Mouse (Mus musculus): ENCODE results near the gene Wbp11. TPM values are rescaled to one million over a fixed set of nuclear protein-coding genes. Genes with fewer than 3 reads are reported as not detected.
A peak's percentile ranks its signal among the peaks of the same experiment; 100 is the strongest.

Gene Wbp11
- polyA plus RNA-seq, 1 experiment, result 57.0 TPM

DNA sequence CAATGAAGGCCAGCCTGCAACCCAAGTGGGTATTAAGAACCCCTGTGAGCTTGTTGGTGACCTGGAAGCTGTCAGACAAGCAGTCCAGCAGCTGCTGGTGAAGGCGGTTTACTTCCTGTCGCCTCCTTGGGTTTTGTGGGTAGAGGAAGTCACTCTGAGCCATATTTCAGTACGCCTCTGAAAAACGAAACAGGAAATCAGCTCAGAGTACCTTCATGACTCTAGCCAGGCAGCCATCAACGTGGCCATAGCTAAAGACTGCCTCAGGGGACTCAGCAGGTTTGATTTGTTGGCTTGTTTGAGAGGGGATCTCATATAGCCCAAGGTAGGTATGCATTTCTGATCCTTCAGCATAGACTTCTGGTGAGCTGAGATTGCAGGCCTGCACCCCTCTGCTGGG is 3.7 kb upstream of the Wbp11 start:
- TF ChIP-seq CTCF (IDR thresholded peaks at IDR 0.05; ENCODE audit: borderline replicate concordance, insufficient read depth, low read depth, low read length), result no peak
- TF ChIP-seq POLR2A (IDR thresholded peaks at IDR 0.05; ENCODE audit: borderline replicate concordance, insufficient read depth, low read length), result no peak
- Histone ChIP-seq H3K27me3 (ENCODE audit: control insufficient read depth, insufficient read depth, low read length) (no peaks in the 10 kb centered on the region), H3K27ac (ENCODE audit: insufficient read depth, low read length) (no peak overlapping the region), H3K4me3 (replicated peaks; ENCODE audit: insufficient read depth, low read depth, low read length) (no peak overlapping the region), H3K4me1 (ENCODE audit: control insufficient read depth, insufficient read depth, low read length) (peaks cover 2% of the 10 kb centered on the region; the same call in 1 of the 2 replicates)
- WGBS, result 66% methylated on average over 5 of the region's 5 CpGs
- DNase-seq, result no peak

DNA sequence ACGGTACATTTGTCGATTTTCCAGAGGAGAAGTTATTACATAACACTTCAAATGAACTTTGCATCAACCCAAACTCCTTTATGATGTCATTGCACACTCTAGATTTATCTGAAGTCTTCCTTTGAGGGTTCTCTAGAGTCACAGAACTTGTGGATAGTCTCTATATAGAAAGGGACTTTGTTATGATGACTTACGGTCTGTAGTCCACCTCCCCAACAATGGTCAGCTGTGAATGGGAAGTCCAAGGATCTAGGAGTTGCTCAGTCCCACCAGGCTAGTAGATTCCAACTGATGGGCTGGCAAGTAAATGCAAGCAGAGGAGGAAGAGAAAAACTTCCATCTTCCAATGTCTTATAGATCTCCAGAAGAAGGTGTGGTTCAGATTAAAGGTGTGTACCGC is 648 bp upstream of the Wbp11 start:
- Histone ChIP-seq H3K27ac (ENCODE audit: insufficient read depth, low read length) (no peak overlapping the region; the same call in 1 of the 2 replicates), H3K27me3 (ENCODE audit: control insufficient read depth, insufficient read depth, low read length) (no peaks in the 10 kb centered on the region), H3K4me1 (ENCODE audit: control insufficient read depth, insufficient read depth, low read length) (peaks cover 5% of the 10 kb centered on the region; the same call in 1 of the 2 replicates), H3K4me3 (replicated peaks; ENCODE audit: insufficient read depth, low read depth, low read length) (peak overlapping the region; percentile 46)
- TF ChIP-seq POLR2A (IDR thresholded peaks at IDR 0.05; ENCODE audit: borderline replicate concordance, insufficient read depth, low read length) (no peak), CTCF (IDR thresholded peaks at IDR 0.05; ENCODE audit: borderline replicate concordance, insufficient read depth, low read depth, low read length) (no peak)
- DNase-seq, result no peak
- 34% methylated on average over 4 of the region's 4 CpGs for WGBS

DNA sequence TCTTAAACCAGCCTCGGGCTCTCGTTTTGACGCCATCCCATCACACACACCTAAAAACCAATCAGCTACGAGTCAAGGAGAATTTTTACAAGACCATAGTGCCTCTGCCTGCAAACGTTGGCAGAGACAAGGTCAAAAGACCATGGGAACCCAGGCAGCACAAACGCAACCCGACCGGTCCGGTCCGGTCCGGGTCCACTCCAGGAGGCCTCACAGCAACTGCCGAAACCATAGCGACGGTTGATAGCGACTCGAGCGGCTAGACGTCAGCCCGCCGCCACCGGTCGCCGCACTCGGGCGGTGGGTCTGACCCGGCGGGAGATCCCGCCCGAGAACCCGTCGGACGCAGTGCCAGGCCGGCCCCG is 535 bp downstream of the Wbp11 start, which contains the start of gene BC049715:
Gene BC049715 (plus strand): TSS at position 111 of the 365 bp plus-strand sequence.
- TF ChIP-seq POLR2A (IDR thresholded peaks at IDR 0.05; ENCODE audit: borderline replicate concordance, insufficient read depth, low read length) (no peak), CTCF (IDR thresholded peaks at IDR 0.05; ENCODE audit: borderline replicate concordance, insufficient read depth, low read depth, low read length) (no peak)
- peaks cover 5% of the 10 kb centered on the region; the same call in 1 of the 2 replicates for H3K4me1 ChIP-seq (ENCODE audit: control insufficient read depth, insufficient read depth, low read length)
- peak within 1 kb of the TSS; percentile 79 for H3K4me3 ChIP-seq (replicated peaks; ENCODE audit: insufficient read depth, low read depth, low read length)
- WGBS, result under 1% methylated on average over 34 of the region's 34 CpGs
- no peaks in the 10 kb centered on the region for H3K27me3 ChIP-seq (ENCODE audit: control insufficient read depth, insufficient read depth, low read length)
- peak within 1 kb of the TSS; percentile 72 for H3K27ac ChIP-seq (ENCODE audit: insufficient read depth, low read length)
- no peak for DNase-seq

DNA sequence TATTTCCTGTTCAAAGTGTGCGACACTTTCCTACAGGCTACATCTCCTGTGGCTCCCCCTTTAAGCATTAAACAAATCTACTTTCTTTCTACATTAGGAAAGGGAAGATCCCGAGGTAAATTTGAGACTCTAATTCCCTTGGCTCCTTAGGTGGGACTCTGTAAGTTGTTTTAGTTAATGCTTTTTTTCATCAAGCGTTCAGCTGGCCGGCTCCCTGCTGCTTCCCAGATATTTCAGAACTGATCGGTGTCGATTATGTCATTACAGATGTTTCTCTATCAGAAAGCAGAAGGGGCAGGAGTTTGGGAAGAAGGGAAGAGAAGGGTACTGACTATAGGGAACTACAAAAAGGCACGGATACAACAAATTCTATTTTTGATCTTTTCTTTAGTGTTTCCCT is 917 bp downstream of the Wbp11 start:
- Histone ChIP-seq H3K4me1 (ENCODE audit: control insufficient read depth, insufficient read depth, low read length) (peaks cover 5% of the 10 kb centered on the region; the same call in 1 of the 2 replicates), H3K27me3 (ENCODE audit: control insufficient read depth, insufficient read depth, low read length) (no peaks in the 10 kb centered on the region), H3K4me3 (replicated peaks; ENCODE audit: insufficient read depth, low read depth, low read length) (peak overlapping the region; percentile 79), H3K27ac (ENCODE audit: insufficient read depth, low read length) (no peak overlapping the region)
- DNase-seq, result no peak
- 15% methylated on average over 7 of the region's 7 CpGs for WGBS
- TF ChIP-seq POLR2A (IDR thresholded peaks at IDR 0.05; ENCODE audit: borderline replicate concordance, insufficient read depth, low read length) (no peak), CTCF (IDR thresholded peaks at IDR 0.05; ENCODE audit: borderline replicate concordance, insufficient read depth, low read depth, low read length) (no peak)

DNA sequence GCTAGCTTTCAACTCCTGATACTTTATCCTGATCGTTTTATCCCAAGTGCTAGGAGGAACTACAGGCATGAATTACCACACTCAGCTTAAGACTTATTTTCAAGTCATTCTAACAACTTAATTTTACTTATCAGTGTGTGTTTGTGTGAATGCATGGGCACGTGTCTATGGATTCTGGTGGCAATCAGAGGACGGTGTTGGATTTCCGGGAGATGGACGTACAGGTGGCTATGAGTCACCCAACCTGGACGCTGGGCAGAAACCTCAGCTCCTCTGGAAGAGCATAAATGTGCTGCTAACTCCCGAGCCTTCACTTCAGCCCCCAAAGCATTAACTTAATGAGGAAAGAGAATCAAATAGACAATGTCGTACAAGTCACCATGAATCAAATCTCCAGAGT is 3.0 kb downstream of the Wbp11 start:
- peaks cover 5% of the 10 kb centered on the region; the same call in 1 of the 2 replicates for H3K4me1 ChIP-seq (ENCODE audit: control insufficient read depth, insufficient read depth, low read length)
- no peaks in the 10 kb centered on the region for H3K27me3 ChIP-seq (ENCODE audit: control insufficient read depth, insufficient read depth, low read length)
- WGBS, result 92% methylated on average over 8 of the region's 8 CpGs
- no peak for TF ChIP-seq POLR2A (IDR thresholded peaks at IDR 0.05; ENCODE audit: borderline replicate concordance, insufficient read depth, low read length)
- TF ChIP-seq CTCF (IDR thresholded peaks at IDR 0.05; ENCODE audit: borderline replicate concordance, insufficient read depth, low read depth, low read length), result no peak
- no peak for DNase-seq
- no peak overlapping the region for H3K4me3 ChIP-seq (replicated peaks; ENCODE audit: insufficient read depth, low read depth, low read length)
- no peak overlapping the region for H3K27ac ChIP-seq (ENCODE audit: insufficient read depth, low read length)

DNA sequence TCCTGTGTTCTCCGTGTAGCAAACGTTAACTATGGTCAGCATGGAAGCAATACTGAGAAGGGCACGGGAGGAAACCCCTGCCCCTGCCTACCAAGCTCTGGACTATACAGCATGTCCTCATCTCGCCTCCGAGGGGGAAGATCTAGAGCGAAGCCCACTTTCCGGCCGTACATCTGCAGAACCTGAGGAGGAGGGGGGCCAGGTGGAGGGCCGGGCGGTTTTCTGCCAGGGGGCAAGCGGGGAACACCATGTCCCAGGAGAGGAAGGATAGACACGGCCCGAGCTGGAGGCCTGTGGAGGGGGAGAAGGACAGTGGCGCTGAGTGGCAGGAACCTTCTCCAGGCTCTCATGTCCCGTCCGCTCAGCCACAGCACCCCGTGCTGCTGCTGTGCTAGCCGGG is 6.9 kb downstream of the Wbp11 start:
- no peak overlapping the region for H3K27ac ChIP-seq (ENCODE audit: insufficient read depth, low read length)
- WGBS, result 91% methylated on average over 18 of the region's 18 CpGs
- H3K4me1 ChIP-seq (ENCODE audit: control insufficient read depth, insufficient read depth, low read length), result no peaks in the 10 kb centered on the region
- DNase-seq, result no peak
- H3K27me3 ChIP-seq (ENCODE audit: control insufficient read depth, insufficient read depth, low read length), result no peaks in the 10 kb centered on the region
- no peak overlapping the region for H3K4me3 ChIP-seq (replicated peaks; ENCODE audit: insufficient read depth, low read depth, low read length)
- no peak for TF ChIP-seq CTCF (IDR thresholded peaks at IDR 0.05; ENCODE audit: borderline replicate concordance, insufficient read depth, low read depth, low read length)
- TF ChIP-seq POLR2A (IDR thresholded peaks at IDR 0.05; ENCODE audit: borderline replicate concordance, insufficient read depth, low read length), result no peak

DNA sequence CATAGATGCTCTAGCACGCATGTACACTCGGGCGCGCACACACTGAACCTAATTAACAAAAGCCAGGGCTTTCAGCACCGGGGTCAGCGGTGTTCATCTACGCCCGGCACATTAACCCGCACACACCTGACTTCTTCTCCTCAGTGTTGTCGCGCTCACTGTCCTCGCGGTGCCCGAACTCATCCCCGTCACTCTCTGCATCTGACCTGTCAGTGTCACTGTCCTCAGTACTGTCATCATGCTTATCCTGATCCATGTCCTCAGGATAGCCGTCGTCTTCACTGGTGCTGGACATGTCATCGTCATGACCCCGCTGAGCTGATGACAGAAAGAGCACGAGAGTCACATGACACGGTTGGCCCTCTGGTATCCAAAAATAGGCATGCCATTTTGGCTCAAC is 7.7 kb downstream of the Wbp11 start:
- 95% methylated on average over 21 of the region's 21 CpGs for WGBS
- H3K4me1 ChIP-seq (ENCODE audit: control insufficient read depth, insufficient read depth, low read length), result no peaks in the 10 kb centered on the region
- no peak overlapping the region for H3K4me3 ChIP-seq (replicated peaks; ENCODE audit: insufficient read depth, low read depth, low read length)
- no peak overlapping the region for H3K27ac ChIP-seq (ENCODE audit: insufficient read depth, low read length)
- no peak for DNase-seq
- TF ChIP-seq POLR2A (IDR thresholded peaks at IDR 0.05; ENCODE audit: borderline replicate concordance, insufficient read depth, low read length) (no peak), CTCF (IDR thresholded peaks at IDR 0.05; ENCODE audit: borderline replicate concordance, insufficient read depth, low read depth, low read length) (no peak)
- no peaks in the 10 kb centered on the region for H3K27me3 ChIP-seq (ENCODE audit: control insufficient read depth, insufficient read depth, low read length)

DNA sequence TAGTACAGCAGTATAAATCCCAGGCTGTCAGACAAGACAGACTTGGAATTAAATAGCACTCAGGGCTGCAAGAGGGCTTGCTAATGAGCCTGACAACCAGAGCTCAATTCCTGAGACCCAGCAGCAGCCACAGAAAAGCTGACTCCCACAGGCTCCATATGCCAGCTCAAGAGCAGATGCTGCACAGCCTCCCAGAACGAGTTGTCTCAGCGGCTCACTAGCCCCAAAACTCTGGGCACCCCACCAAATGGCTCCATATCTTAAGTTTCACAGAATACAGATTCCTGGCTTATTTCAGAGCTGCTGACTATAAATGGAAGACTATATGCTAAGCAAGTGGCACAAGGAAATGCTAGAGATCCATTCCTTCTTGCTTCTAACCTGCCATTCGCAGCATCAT is 10.5 kb downstream of the Wbp11 start:
- no peak for TF ChIP-seq CTCF (IDR thresholded peaks at IDR 0.05; ENCODE audit: borderline replicate concordance, insufficient read depth, low read depth, low read length)
- TF ChIP-seq POLR2A (IDR thresholded peaks at IDR 0.05; ENCODE audit: borderline replicate concordance, insufficient read depth, low read length), result no peak
- WGBS, result 53% methylated on average over 3 of the region's 3 CpGs
- H3K27ac ChIP-seq (ENCODE audit: insufficient read depth, low read length), result no peak overlapping the region

More for the DNA sequence above, 10.5 kb downstream of the Wbp11 start:
- no peak for DNase-seq
- no peaks in the 10 kb centered on the region for H3K27me3 ChIP-seq (ENCODE audit: control insufficient read depth, insufficient read depth, low read length)
- H3K4me1 ChIP-seq (ENCODE audit: control insufficient read depth, insufficient read depth, low read length), result no peaks in the 10 kb centered on the region
- H3K4me3 ChIP-seq (replicated peaks; ENCODE audit: insufficient read depth, low read depth, low read length), result no peak overlapping the region
